Mouse (Mus musculus): ENCODE data around the gene Inka1. TPM values are rescaled to one million over a fixed set of nuclear protein-coding genes. Genes with fewer than 3 reads are reported as not detected.

The Inka1 gene
- total RNA-seq, 1 experiment from 2014 or later = 2.9 TPM

DNA sequence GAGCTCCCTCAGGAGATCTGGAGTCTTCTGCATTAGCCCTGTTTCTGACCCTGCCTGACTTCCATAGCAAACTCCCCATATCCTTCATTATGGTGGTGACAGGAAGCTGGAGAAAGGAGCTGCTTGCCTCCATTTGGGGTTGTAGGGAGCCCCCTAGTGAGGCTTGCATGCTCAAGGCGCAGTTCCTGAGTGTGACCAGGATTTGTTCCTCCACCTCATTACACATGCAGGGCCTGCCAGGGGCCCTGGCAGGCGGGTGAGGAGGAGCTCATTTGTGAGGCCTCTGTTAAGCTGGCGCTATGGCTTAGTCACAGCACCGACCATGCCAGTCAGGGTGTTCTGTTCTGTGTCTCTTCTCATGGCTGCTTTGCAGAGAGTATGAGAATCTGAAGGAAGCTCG lies 23.8 kb downstream of the Inka1 start:
- no peak for ATAC-seq (ENCODE audit: extremely low read depth, insufficient number of reproducible peaks, low FRiP score, poor library complexity, severe bottlenecking)

DNA sequence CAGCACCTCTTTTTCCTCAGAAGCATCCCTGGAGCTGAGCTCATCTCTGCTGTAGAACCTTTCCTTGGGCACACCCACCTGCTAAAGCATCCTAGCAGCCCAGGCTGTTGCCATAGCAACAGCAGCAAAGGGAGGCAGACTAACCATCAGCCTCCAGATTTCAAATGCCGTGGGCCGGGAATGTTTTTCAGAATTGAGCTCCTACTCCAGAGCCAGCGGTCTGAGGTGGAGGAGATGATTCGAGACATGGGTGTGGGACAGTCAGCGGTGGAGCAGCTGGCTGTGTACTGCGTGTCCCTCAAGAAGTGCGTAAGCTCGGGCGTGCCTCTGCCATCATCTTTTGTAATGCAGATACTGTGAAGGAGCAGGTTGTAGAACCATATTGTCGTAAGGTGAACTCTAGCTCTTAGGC lies 24.3 kb downstream of the Inka1 start:
- no peak for ATAC-seq (ENCODE audit: extremely low read depth, insufficient number of reproducible peaks, low FRiP score, poor library complexity, severe bottlenecking)

DNA sequence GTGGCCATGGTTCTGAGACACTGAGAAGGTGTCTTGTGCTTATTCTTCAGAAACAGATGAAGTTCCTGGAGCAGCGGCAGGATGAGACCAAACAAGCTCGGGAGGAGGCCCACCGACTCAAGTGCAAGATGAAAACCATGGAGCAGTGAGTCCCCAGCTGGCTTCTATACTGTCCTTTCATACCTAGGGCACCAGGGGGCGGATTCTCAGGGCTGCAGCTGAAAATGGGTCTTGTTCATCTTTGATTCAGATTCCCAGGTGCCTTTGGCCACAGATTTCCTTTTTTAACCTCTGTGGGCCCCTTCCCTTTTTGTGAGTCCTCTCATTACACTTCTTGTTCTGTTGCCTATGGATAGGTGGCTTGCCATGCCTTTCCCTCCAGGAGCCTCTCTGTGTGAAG lies 24.8 kb downstream of the Inka1 start:
- ATAC-seq (ENCODE audit: extremely low read depth, insufficient number of reproducible peaks, low FRiP score, poor library complexity, severe bottlenecking) = no peak

DNA sequence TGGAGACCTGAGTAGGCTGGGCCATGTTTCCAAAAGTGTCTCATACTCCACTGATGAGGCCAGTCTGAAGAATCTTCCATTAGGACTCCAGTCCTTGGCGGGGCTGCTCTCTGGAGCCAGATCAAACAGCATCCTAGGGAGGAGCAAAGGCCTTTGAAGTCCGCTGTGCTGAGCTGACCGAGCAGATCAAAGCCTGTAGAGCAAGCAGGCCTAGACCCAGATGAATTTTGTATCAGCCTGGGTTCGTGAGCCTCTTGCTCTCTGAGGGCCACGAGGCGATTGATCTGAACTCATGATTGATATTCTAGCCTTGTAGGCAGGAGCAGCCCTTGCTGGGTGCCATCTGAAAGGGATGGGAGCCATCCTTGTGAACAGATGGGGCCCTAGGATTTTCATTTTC lies 25.8 kb downstream of the Inka1 start:
- ATAC-seq (ENCODE audit: extremely low read depth, insufficient number of reproducible peaks, low FRiP score, poor library complexity, severe bottlenecking) = no peak

DNA sequence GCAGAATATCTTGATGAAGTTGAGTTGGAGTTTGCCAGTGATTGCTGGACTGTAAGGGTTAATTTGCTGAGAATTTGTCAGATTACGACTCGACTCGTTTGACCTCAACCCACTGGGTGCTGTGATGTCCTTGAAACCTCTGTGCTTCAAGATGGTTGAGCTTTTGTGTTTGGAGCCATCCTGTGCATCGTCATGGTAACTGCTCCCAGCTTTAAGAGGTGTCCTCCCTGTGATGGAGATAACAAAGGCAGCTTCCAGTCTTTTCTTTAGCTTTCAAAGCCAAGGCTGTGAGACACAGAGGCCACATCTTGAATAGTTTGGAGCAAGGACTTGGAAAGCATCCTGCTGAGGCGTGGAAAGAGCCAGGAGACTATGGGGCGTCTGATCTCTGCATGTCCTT lies 28.5 kb downstream of the Inka1 start:
- no peak for ATAC-seq (ENCODE audit: extremely low read depth, insufficient number of reproducible peaks, low FRiP score, poor library complexity, severe bottlenecking)

DNA sequence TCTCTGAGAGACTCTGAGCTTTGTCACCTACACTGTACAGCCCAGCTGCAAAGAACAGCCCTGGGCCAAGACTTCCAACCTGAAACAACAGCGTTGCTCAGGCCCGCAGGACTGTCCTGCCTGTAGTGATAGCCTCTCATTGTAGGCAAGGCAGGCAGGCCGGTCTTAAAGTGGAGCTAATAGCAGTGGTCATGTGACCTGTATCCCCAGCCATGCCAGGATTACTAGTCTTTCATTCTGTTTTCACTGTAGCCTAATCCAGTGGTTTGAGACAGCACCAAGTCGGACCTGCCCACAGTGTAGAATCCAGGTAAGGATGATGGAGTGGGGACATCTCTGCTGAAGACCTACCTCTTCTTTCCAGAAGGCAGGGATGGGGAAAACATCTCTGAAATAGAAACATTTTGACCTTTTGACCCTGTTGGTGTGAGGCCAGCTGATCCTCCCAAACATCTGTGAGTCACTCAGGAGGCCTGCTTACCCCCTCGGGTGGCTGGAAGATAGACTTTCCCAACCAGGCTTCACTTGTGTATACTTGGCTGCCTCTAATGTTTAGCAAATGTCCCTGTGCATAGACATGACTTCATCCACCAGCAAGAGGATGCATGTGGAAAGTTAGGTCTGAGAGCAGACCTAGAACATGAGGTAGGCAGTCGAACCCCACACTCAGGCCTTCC lies 29.9 kb downstream of the Inka1 start:
- no peak for ATAC-seq (ENCODE audit: extremely low read depth, insufficient number of reproducible peaks, low FRiP score, poor library complexity, severe bottlenecking)

DNA sequence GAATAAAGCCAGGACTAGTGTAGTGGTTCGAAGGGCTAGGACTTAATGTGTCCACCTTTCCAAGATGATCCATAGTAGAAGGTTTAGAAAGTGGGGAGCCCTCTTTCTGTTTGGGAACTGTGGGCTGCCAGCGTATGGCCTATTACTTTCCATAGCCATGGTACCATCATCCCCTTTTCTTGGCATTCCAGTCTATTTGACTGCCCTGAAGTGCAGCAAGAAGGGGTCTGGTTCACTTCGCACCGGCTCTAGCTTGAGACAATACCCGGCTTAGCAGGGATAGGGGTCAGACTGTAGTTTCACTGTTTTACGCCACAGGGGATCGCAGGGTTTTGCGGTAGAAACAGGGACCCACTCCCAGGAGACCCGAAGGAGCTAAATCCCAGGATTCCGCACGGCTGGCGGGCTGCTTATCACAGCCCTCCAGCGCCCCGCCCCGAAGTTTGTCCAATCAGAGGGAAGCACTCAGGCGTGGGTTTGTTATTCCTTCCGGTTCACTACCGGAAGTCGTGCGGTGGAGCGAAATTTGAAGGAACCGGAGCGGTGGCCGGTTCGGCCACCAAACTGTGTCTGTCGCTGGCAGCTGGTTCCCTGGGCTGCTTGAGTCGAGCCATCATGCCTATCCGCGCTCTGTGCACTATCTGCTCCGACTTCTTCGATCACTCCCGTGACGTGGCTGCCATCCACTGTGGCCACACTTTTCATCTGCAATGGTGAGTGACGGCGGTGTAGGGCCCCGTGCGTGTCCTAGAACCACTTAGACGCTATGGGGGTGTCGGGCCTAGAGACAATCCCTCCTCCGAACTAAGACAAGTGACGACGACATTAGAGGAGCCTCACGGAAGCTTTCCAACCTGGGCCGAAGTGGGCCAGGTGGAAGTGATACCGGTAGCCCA lies 35.0 kb downstream of the Inka1 start:
- ATAC-seq (ENCODE audit: extremely low read depth, insufficient number of reproducible peaks, low FRiP score, poor library complexity, severe bottlenecking) = peak; percentile 79

DNA sequence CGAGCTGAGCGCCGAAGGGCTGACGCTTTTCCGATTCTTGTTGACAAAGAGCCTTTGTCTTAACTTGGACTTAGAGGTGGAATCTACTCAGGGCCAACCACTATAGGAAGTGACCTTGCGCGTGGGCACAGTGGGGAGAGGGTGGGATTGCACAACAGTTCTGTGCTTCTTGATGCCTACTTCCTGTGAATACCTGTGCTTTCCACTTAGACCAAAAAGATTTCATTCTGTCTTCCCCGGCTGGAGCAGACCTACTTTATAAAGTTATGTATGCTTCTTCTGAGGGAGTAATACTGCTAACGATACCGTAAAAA lies 35.8 kb downstream of the Inka1 start, which contains the start of gene Traip:
Traip (plus strand) TSS at position 215 of the 314 bp plus-strand sequence.
- ATAC-seq (ENCODE audit: extremely low read depth, insufficient number of reproducible peaks, low FRiP score, poor library complexity, severe bottlenecking) = no peak

DNA sequence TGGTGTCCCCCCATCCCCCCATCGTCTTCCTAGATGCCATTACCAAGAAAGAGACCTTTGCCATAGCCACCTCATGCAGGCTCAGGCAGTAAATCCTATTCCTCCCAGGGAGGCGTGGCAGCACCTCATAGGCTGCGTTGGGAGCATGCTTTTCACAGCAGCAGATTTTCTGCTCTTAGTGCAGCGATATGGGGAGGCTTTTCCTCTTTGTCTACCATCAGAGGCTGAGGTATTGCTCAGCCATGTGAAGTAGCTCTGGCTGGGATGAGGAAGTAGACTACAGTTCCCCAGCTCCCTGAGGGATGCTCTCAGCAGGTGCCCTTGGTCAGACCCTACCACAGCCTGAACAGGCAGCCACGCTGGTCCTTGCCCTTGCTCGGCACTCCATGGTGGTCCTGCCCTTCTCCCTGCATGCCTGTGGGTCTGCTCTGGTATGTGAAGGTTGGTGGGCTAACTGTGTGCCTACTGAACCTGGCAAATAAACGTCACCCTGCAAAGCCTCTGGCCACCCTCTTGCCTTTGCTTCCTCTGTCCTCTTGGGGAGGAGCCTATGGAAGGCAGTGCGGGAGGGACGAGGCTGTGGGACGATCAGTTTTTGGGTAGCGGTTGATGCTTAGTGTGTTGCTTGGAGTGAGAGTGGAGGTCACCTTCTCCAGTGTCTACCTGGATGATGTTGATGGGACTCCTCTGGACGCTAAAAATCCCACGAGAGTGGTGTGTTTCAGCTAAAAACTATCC lies 36.3 kb downstream of the Inka1 start:
- ATAC-seq (ENCODE audit: extremely low read depth, insufficient number of reproducible peaks, low FRiP score, poor library complexity, severe bottlenecking) = no peak

DNA sequence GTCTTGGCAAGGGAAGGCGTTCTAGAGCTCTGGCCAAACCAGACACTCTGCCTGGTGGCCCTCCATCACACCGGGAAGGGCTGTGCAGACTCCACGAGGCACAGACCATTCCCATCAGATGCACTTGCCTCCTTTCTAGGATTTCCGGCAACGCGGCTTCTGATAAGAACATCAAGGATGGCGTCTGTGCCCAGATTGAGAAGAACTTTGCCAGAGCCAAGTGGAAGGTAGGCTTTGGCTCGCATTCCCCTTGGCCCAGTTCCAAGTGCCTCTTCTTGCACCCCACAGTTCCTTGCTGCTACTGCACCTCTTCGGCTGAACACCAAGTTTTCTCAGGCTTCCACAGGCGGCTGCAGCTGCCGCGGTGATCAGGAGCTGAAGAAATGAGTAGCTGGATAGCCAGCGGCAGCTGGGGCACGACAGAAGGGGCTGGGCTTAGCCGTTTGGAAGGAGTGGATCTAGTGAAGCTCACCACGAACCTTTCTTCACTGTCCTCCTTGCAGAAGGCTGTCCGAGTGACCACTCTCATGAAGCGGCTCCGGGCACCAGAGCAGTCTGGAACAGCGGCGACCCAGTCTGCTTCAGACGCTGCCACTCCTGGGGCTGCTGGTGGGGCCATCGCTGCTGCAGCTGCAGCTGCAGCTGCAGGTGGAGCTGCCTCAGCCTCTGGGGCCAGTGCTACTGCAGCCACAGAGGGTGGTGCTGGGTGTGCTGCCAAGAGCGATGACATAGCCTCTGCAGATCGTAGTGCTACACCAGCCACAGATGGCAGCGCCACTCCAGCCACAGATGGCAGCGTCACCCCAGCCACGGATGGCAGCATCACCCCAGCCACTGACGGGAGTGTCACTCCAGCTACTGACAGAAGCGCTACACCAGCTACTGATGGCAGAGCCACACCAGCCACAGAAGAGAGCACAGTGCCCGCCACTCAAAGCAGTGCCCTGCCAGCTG lies 38.2 kb downstream of the Inka1 start:
- ATAC-seq (ENCODE audit: extremely low read depth, insufficient number of reproducible peaks, low FRiP score, poor library complexity, severe bottlenecking) = no peak

DNA sequence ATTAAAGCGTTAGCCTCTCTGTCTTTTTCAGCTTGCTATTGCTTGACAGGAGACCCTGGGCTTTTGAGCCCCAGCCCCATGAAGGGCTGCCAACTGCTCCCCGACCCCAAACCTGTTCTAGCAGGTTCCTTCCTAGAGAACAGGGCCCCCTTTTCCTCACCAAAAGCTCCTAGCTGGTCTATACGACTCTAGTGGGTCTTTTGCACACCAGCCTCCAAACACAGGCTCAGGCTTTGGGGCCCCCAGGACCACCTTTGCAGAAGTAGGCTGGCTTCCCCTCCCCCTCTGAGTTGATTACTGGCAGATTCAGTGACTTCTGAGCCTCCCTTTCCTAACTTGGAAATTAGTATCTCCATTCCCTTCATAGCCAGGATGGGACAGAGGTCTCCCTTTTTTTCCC lies 48.8 kb downstream of the Inka1 start:
- no peak for ATAC-seq (ENCODE audit: extremely low read depth, insufficient number of reproducible peaks, low FRiP score, poor library complexity, severe bottlenecking)

DNA sequence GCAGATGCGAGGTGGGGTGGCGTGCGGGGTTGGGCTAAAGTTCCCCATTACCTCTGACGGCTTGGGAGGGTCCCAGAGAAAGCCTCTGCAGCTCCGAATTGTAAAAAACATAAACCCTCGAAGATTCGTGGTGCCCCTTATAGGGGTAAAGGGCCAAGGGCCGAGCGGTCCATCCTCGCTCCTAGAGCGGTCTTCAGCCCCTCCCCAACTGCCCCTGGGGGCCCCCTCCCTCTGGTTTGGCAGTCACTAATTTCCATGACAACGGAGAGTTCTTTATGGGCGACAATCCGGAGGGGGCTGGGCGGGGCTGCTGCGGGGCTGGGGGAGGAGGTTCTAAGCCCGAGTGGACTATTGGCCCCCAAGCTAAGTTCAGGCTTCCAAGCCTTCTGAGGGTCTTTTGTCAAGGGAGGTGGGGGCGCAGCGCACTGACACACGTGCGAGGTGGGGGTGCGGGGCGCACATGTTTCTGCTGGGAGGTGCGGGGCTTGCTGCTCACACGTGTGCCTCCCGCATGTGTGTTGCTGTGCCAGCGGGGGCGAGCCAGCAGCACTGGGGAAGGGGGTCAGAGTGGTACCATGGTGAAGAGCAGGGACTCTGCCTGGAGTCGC lies 49.4 kb downstream of the Inka1 start:
- no peak for ATAC-seq (ENCODE audit: extremely low read depth, insufficient number of reproducible peaks, low FRiP score, poor library complexity, severe bottlenecking)

DNA sequence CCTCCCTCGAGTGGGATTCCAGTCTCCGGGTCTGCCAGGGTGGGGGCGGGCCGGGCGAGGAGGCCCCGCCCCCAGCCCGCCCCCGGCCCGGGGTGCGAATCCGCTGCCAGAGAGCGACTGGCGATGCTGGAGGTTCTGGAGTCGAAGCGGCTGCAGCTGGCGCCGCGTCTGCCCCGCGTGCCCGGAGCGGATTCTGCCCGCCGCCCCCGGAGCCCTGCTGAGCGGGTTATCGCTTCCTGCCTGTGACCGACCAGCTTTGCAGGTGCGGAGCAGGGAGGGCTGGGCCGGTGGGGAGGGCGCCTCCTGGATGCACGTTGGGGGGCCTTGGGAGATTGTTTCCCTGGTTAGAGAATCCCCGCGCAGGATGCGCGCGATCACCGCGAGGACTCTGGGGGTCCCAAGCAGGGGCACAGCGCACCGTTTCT lies 49.9 kb downstream of the Inka1 start:
- ATAC-seq (ENCODE audit: extremely low read depth, insufficient number of reproducible peaks, low FRiP score, poor library complexity, severe bottlenecking) = no peak; the same call in 1 of the 2 replicates

DNA sequence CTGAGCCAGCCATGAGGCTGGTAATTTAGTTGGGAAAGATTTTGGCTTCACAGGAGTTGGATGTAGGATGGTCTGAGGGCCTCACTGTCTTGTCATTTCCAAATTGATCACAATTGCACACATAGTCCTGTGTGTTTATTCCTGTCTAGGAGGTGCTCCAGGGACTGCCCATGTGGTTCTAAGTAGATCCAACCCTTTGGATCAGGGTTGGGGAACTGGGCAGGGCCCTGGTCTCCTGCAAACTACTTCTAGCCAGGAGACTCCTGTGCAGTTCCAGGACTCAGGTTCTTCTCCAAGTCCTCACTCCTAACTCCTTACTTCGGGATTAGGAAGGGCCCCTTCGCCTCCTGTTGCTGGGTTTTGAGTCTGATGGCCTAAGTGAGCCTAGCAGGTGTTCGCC lies 50.3 kb downstream of the Inka1 start, which contains the start of gene Camkv:
Camkv (plus strand) TSS at position 301 of the 400 bp plus-strand sequence.
- ATAC-seq (ENCODE audit: extremely low read depth, insufficient number of reproducible peaks, low FRiP score, poor library complexity, severe bottlenecking) = no peak

Other genes starting within 250 kb of the Inka1 start
- gene Rbm5, start 214.9 kb downstream of the Inka1 start, total RNA-seq (2017) = 662 and 675 TPM in 2 replicates
- 178 and 218 TPM in 2 replicates for gene Rbm6, start 112.6 kb downstream of the Inka1 start, total RNA-seq (2017)
- gene Mon1a, start 97.7 kb downstream of the Inka1 start, total RNA-seq (2017) = 18.4 and 20.3 TPM in 2 replicates
- 0.25 and 3.0 TPM in 2 replicates for gene Mst1r, start 79.0 kb downstream of the Inka1 start, total RNA-seq (2017)
- not detected in 2 replicates for gene Actl11, start 57.4 kb downstream of the Inka1 start, total RNA-seq (2017)
- gene Camkv, start 50.2 kb downstream of the Inka1 start, total RNA-seq (2017) = not detected in 2 replicates
- 1.9 and 5.3 TPM in 2 replicates for gene Traip, start 35.7 kb downstream of the Inka1 start, total RNA-seq (2017)
- gene Uba7, start 10.4 kb downstream of the Inka1 start, total RNA-seq (2017) = 177 and 211 TPM in 2 replicates
- gene Gm20661, start 2.8 kb downstream of the Inka1 start, total RNA-seq (2017) = not detected in 2 replicates
- 0.98 TPM in 1 of 2 replicates, not detected in the other for gene Cdhr4, start 6.6 kb upstream of the Inka1 start, total RNA-seq (2017)
- 4.9 TPM in 1 of 2 replicates, not detected in the other for gene Gm20662, start 10.5 kb upstream of the Inka1 start, total RNA-seq (2017)
- 230 and 268 TPM in 2 replicates for gene Ip6k1, start 16.6 kb upstream of the Inka1 start, total RNA-seq (2017)
- gene Gmppb, start 63.4 kb upstream of the Inka1 start, total RNA-seq (2017) = 11.2 and 13.1 TPM in 2 replicates
- gene Amigo3, start 67.3 kb upstream of the Inka1 start, total RNA-seq (2017) = 3.6 and 4.5 TPM in 2 replicates
- gene Mst1, start 94.6 kb upstream of the Inka1 start, total RNA-seq (2017) = not detected in 2 replicates
- 62.7 and 90.3 TPM in 2 replicates for gene Rnf123, start 97.5 kb upstream of the Inka1 start, total RNA-seq (2017)
- gene Apeh, start 108.7 kb upstream of the Inka1 start, total RNA-seq (2017) = 74.5 and 116 TPM in 2 replicates
- 0.12 and 0.23 TPM in 2 replicates for gene Bsn, start 204.5 kb upstream of the Inka1 start, total RNA-seq (2017)

All from neutrophil, adult 5-6 weeks (primary cell).